Mouse (Mus musculus): Measurements from ENCODE around the gene Ddah2. TPM values are rescaled to one million over a fixed set of nuclear protein-coding genes. Genes with fewer than 3 reads are reported as not detected.

Gene Ddah2
- total and polyA plus RNA-seq, 2 experiments from 2014 or later: 204 to 210 TPM

- H3K9me3 ChIP-seq (ENCODE audit: low read length): no peaks in the 10 kb centered on the region
- no peak overlapping the region for H3K4me3 ChIP-seq (ENCODE audit: low read depth, low read length)
- H3K4me2 ChIP-seq (ENCODE audit: low read depth, low read length, poor library complexity, severe bottlenecking): peak overlapping the region; percentile 26; the same call in 1 of the 2 replicates
- no peak overlapping the region for H3K27ac ChIP-seq (ENCODE audit: low read depth, low read length)
- H3K36me3 ChIP-seq (ENCODE audit: insufficient read depth, low read length): peaks cover 28% of the 10 kb centered on the region
- TF ChIP-seq CTCF (IDR thresholded peaks at IDR 0.05): peak; percentile 70
- DNase-seq (ENCODE audit: low spot score): peak; percentile 72
- ATAC-seq (ENCODE audit: low FRiP score): peak; percentile 14; the same call in 1 of the 2 replicates
- 21% methylated on average over 13 of the region's 13 CpGs for WGBS
- H3K9ac ChIP-seq (replicated peaks; ENCODE audit: low read length, poor library complexity, severe bottlenecking): no peak overlapping the region
- no peaks in the 10 kb centered on the region for H3K27me3 ChIP-seq (ENCODE audit: insufficient read depth, low read length)
- no peaks in the 10 kb centered on the region for H3K4me1 ChIP-seq (ENCODE audit: insufficient read depth, low read length)
Observed at GRCm38 (mm10) chr17:35105740-35106389, 47.0 kb downstream of the Ddah2 start.

GRCm38 (mm10) chr17:35106522-35106921 is 47.7 kb downstream of the Ddah2 start:
- no peak overlapping the region for H3K4me3 ChIP-seq (ENCODE audit: low read depth, low read length)
- no peak overlapping the region for H3K9ac ChIP-seq (replicated peaks; ENCODE audit: low read length, poor library complexity, severe bottlenecking)
- 56% methylated on average over 3 of the region's 3 CpGs for WGBS
- peaks cover 22% of the 10 kb centered on the region for H3K36me3 ChIP-seq (ENCODE audit: insufficient read depth, low read length)
- peak overlapping the region; percentile 26; the same call in 1 of the 2 replicates for H3K4me2 ChIP-seq (ENCODE audit: low read depth, low read length, poor library complexity, severe bottlenecking)
- no peak overlapping the region for H3K27ac ChIP-seq (ENCODE audit: low read depth, low read length)
- DNase-seq (ENCODE audit: low spot score): peak; percentile 42
- TF ChIP-seq CTCF (IDR thresholded peaks at IDR 0.05): peak; percentile 62
- ATAC-seq (ENCODE audit: low FRiP score): no peak
- no peaks in the 10 kb centered on the region for H3K27me3 ChIP-seq (ENCODE audit: insufficient read depth, low read length)
- H3K9me3 ChIP-seq (ENCODE audit: low read length): no peaks in the 10 kb centered on the region
- no peaks in the 10 kb centered on the region for H3K4me1 ChIP-seq (ENCODE audit: insufficient read depth, low read length)

- Histone ChIP-seq H3K27me3 (ENCODE audit: insufficient read depth, low read length) (no peaks in the 10 kb centered on the region), H3K4me3 (ENCODE audit: low read depth, low read length) (no peak within 1 kb of the TSS), H3K4me1 (ENCODE audit: insufficient read depth, low read length) (no peaks in the 10 kb centered on the region), H3K4me2 (ENCODE audit: low read depth, low read length, poor library complexity, severe bottlenecking) (no peak within 1 kb of the TSS), H3K27ac (ENCODE audit: low read depth, low read length) (no peak within 1 kb of the TSS), H3K9ac (replicated peaks; ENCODE audit: low read length, poor library complexity, severe bottlenecking) (no peak within 1 kb of the TSS), H3K36me3 (ENCODE audit: insufficient read depth, low read length) (peaks cover 8% of the 10 kb centered on the region), H3K9me3 (ENCODE audit: low read length) (no peaks in the 10 kb centered on the region)
- DNase-seq (ENCODE audit: low spot score) (no peak), ATAC-seq (ENCODE audit: low FRiP score) (no peak)
- TF ChIP-seq CTCF (IDR thresholded peaks at IDR 0.05): no peak
- WGBS: 85% methylated on average over 6 of the region's 6 CpGs
Observed at GRCm38 (mm10) chr17:35108097-35108496, 49.3 kb downstream of the Ddah2 start, which contains the start of gene Ly6g5c. Ly6g5c (plus strand) TSS chr17:35108279.

Other genes starting within 250 kb of the Ddah2 start
Only the 30 nearest of the 45 such genes appear.
- gene Slc44a4, start 144.6 kb upstream of the Ddah2 start, total RNA-seq (2014; rRNA removed): 0.49 TPM in 1 of 2 replicates, not detected in the other
- gene Slc44a4, start 144.6 kb upstream of the Ddah2 start, polyA plus RNA-seq (2015; fragmentation: Nextera tagmentation; extraction: Ambion mirVana): 0.11 TPM in 1 of 2 replicates, not detected in the other
- gene Neu1, start 127.8 kb upstream of the Ddah2 start, total RNA-seq (2014; rRNA removed): 43.3 and 96.3 TPM in 2 replicates
- 42.7 and 47.3 TPM in 2 replicates for gene Neu1, start 127.8 kb upstream of the Ddah2 start, polyA plus RNA-seq (2015; fragmentation: Nextera tagmentation; extraction: Ambion mirVana)
- gene Hspa1b, start 99.8 kb upstream of the Ddah2 start, total RNA-seq (2014; rRNA removed): 16.8 and 18.2 TPM in 2 replicates
- 0.47 and 0.79 TPM in 2 replicates for gene Hspa1b, start 99.8 kb upstream of the Ddah2 start, polyA plus RNA-seq (2015; fragmentation: Nextera tagmentation; extraction: Ambion mirVana)
- not detected in 2 replicates for gene Gm20481, start 89.1 kb upstream of the Ddah2 start, total RNA-seq (2014; rRNA removed)
- not detected in 2 replicates for gene Gm20481, start 89.1 kb upstream of the Ddah2 start, polyA plus RNA-seq (2015; fragmentation: Nextera tagmentation; extraction: Ambion mirVana)
- 34.9 TPM in 2 replicates for gene Hspa1a, start 86.9 kb upstream of the Ddah2 start, total RNA-seq (2014; rRNA removed)
- 18.2 and 19.8 TPM in 2 replicates for gene Hspa1a, start 86.9 kb upstream of the Ddah2 start, polyA plus RNA-seq (2015; fragmentation: Nextera tagmentation; extraction: Ambion mirVana)
- gene Hspa1l, start 86.3 kb upstream of the Ddah2 start, total RNA-seq (2014; rRNA removed): 1.4 and 1.6 TPM in 2 replicates
- gene Hspa1l, start 86.3 kb upstream of the Ddah2 start, polyA plus RNA-seq (2015; fragmentation: Nextera tagmentation; extraction: Ambion mirVana): 0.73 and 0.81 TPM in 2 replicates
- gene Lsm2, start 77.2 kb upstream of the Ddah2 start, total RNA-seq (2014; rRNA removed): 17.6 and 35.3 TPM in 2 replicates
- 93.0 and 94.9 TPM in 2 replicates for gene Lsm2, start 77.2 kb upstream of the Ddah2 start, polyA plus RNA-seq (2015; fragmentation: Nextera tagmentation; extraction: Ambion mirVana)
- 89.0 and 97.8 TPM in 2 replicates for gene Vars, start 58.0 kb upstream of the Ddah2 start, total RNA-seq (2014; rRNA removed)
- 39.7 and 40.9 TPM in 2 replicates for gene Vars, start 58.0 kb upstream of the Ddah2 start, polyA plus RNA-seq (2015; fragmentation: Nextera tagmentation; extraction: Ambion mirVana)
- gene Vwa7, start 42.5 kb upstream of the Ddah2 start, total RNA-seq (2014; rRNA removed): 0.19 and 0.44 TPM in 2 replicates
- gene Vwa7, start 42.5 kb upstream of the Ddah2 start, polyA plus RNA-seq (2015; fragmentation: Nextera tagmentation; extraction: Ambion mirVana): 0.06 and 0.14 TPM in 2 replicates
- 0.38 TPM in 1 of 2 replicates, not detected in the other for gene Sapcd1, start 31.0 kb upstream of the Ddah2 start, total RNA-seq (2014; rRNA removed)
- gene Sapcd1, start 31.0 kb upstream of the Ddah2 start, polyA plus RNA-seq (2015; fragmentation: Nextera tagmentation; extraction: Ambion mirVana): 1.5 and 1.6 TPM in 2 replicates
- gene Msh5, start 12.3 kb upstream of the Ddah2 start, total RNA-seq (2014; rRNA removed): 1.7 and 3.8 TPM in 2 replicates
- gene Msh5, start 12.3 kb upstream of the Ddah2 start, polyA plus RNA-seq (2015; fragmentation: Nextera tagmentation; extraction: Ambion mirVana): 1.3 and 1.4 TPM in 2 replicates
- 28.0 and 33.4 TPM in 2 replicates for gene Clic1, start 9.1 kb upstream of the Ddah2 start, total RNA-seq (2014; rRNA removed)
- gene Clic1, start 9.1 kb upstream of the Ddah2 start, polyA plus RNA-seq (2015; fragmentation: Nextera tagmentation; extraction: Ambion mirVana): 40.0 and 41.9 TPM in 2 replicates
- gene Ly6g6c, start 6.4 kb downstream of the Ddah2 start, total RNA-seq (2014; rRNA removed): 2.4 TPM in 1 of 2 replicates, not detected in the other
- not detected in 2 replicates for gene Ly6g6c, start 6.4 kb downstream of the Ddah2 start, polyA plus RNA-seq (2015; fragmentation: Nextera tagmentation; extraction: Ambion mirVana)
- not detected in 2 replicates for gene Mpig6b, start 7.1 kb downstream of the Ddah2 start, total RNA-seq (2014; rRNA removed)
- gene Mpig6b, start 7.1 kb downstream of the Ddah2 start, polyA plus RNA-seq (2015; fragmentation: Nextera tagmentation; extraction: Ambion mirVana): not detected in 2 replicates
- gene Ly6g6e, start 17.9 kb downstream of the Ddah2 start, total RNA-seq (2014; rRNA removed): not detected in 2 replicates
- 0.31 TPM in 1 of 2 replicates, not detected in the other for gene Ly6g6e, start 17.9 kb downstream of the Ddah2 start, polyA plus RNA-seq (2015; fragmentation: Nextera tagmentation; extraction: Ambion mirVana)
- 1.4 TPM in 1 of 2 replicates, not detected in the other for gene Ly6g6d, start 19.0 kb downstream of the Ddah2 start, total RNA-seq (2014; rRNA removed)
- 0.98 and 1.1 TPM in 2 replicates for gene Ly6g6d, start 19.0 kb downstream of the Ddah2 start, polyA plus RNA-seq (2015; fragmentation: Nextera tagmentation; extraction: Ambion mirVana)
- not detected in 2 replicates for gene Ly6g6f, start 26.6 kb downstream of the Ddah2 start, total RNA-seq (2014; rRNA removed)
- not detected in 2 replicates for gene Ly6g6f, start 26.6 kb downstream of the Ddah2 start, polyA plus RNA-seq (2015; fragmentation: Nextera tagmentation; extraction: Ambion mirVana)
- 98.9 and 151 TPM in 2 replicates for gene Abhd16a, start 30.2 kb downstream of the Ddah2 start, total RNA-seq (2014; rRNA removed)
- gene Abhd16a, start 30.2 kb downstream of the Ddah2 start, polyA plus RNA-seq (2015; fragmentation: Nextera tagmentation; extraction: Ambion mirVana): 122 and 128 TPM in 2 replicates
- gene Ly6g5c, start 49.2 kb downstream of the Ddah2 start, total RNA-seq (2014; rRNA removed): not detected in 2 replicates
- gene Ly6g5c, start 49.2 kb downstream of the Ddah2 start, polyA plus RNA-seq (2015; fragmentation: Nextera tagmentation; extraction: Ambion mirVana): not detected in 2 replicates
- 0.99 and 3.7 TPM in 2 replicates for gene Ly6g5b, start 56.4 kb downstream of the Ddah2 start, total RNA-seq (2014; rRNA removed)
- gene Ly6g5b, start 56.4 kb downstream of the Ddah2 start, polyA plus RNA-seq (2015; fragmentation: Nextera tagmentation; extraction: Ambion mirVana): 1.3 and 1.8 TPM in 2 replicates
- gene Gpank1, start 62.4 kb downstream of the Ddah2 start, total RNA-seq (2014; rRNA removed): 11.7 and 17.0 TPM in 2 replicates
- 20.2 and 21.0 TPM in 2 replicates for gene Gpank1, start 62.4 kb downstream of the Ddah2 start, polyA plus RNA-seq (2015; fragmentation: Nextera tagmentation; extraction: Ambion mirVana)
- gene Csnk2b, start 63.0 kb downstream of the Ddah2 start, total RNA-seq (2014; rRNA removed): 245 and 287 TPM in 2 replicates
- 325 and 332 TPM in 2 replicates for gene Csnk2b, start 63.0 kb downstream of the Ddah2 start, polyA plus RNA-seq (2015; fragmentation: Nextera tagmentation; extraction: Ambion mirVana)
- 10.7 and 28.0 TPM in 2 replicates for gene D17H6S53E, start 67.3 kb downstream of the Ddah2 start, total RNA-seq (2014; rRNA removed)
- gene D17H6S53E, start 67.3 kb downstream of the Ddah2 start, polyA plus RNA-seq (2015; fragmentation: Nextera tagmentation; extraction: Ambion mirVana): 9.6 and 10.3 TPM in 2 replicates
- gene Apom, start 73.0 kb downstream of the Ddah2 start, total RNA-seq (2014; rRNA removed): 0.44 TPM in 1 of 2 replicates, not detected in the other
- 0.22 TPM in 1 of 2 replicates, not detected in the other for gene Apom, start 73.0 kb downstream of the Ddah2 start, polyA plus RNA-seq (2015; fragmentation: Nextera tagmentation; extraction: Ambion mirVana)
- gene Bag6, start 76.1 kb downstream of the Ddah2 start, total RNA-seq (2014; rRNA removed): 330 and 339 TPM in 2 replicates
- 62.3 and 68.9 TPM in 2 replicates for gene Bag6, start 76.1 kb downstream of the Ddah2 start, polyA plus RNA-seq (2015; fragmentation: Nextera tagmentation; extraction: Ambion mirVana)
- gene Prrc2a, start 105.9 kb downstream of the Ddah2 start, total RNA-seq (2014; rRNA removed): 193 and 230 TPM in 2 replicates
- 85.7 and 88.0 TPM in 2 replicates for gene Prrc2a, start 105.9 kb downstream of the Ddah2 start, polyA plus RNA-seq (2015; fragmentation: Nextera tagmentation; extraction: Ambion mirVana)
- gene Aif1, start 117.0 kb downstream of the Ddah2 start, total RNA-seq (2014; rRNA removed): 1.8 and 4.1 TPM in 2 replicates
- gene Aif1, start 117.0 kb downstream of the Ddah2 start, polyA plus RNA-seq (2015; fragmentation: Nextera tagmentation; extraction: Ambion mirVana): 9.2 and 9.5 TPM in 2 replicates
- 5.9 and 26.7 TPM in 2 replicates for gene Lst1, start 129.4 kb downstream of the Ddah2 start, total RNA-seq (2014; rRNA removed)
- 7.8 and 12.0 TPM in 2 replicates for gene Lst1, start 129.4 kb downstream of the Ddah2 start, polyA plus RNA-seq (2015; fragmentation: Nextera tagmentation; extraction: Ambion mirVana)
- gene Ltb, start 135.4 kb downstream of the Ddah2 start, total RNA-seq (2014; rRNA removed): 1.4 and 2.1 TPM in 2 replicates
- gene Ltb, start 135.4 kb downstream of the Ddah2 start, polyA plus RNA-seq (2015; fragmentation: Nextera tagmentation; extraction: Ambion mirVana): 1.0 and 1.6 TPM in 2 replicates
- not detected in 2 replicates for gene Tnf, start 143.0 kb downstream of the Ddah2 start, total RNA-seq (2014; rRNA removed)
- gene Tnf, start 143.0 kb downstream of the Ddah2 start, polyA plus RNA-seq (2015; fragmentation: Nextera tagmentation; extraction: Ambion mirVana): 0.09 TPM in 1 of 2 replicates, not detected in the other

Measured in midbrain, postnatal 0 days (tissue).